Mouse (Mus musculus) testis, adult 2 months (tissue): ENCODE data around the gene Myo1g.

Experiments used
- CTCF ChIP-seq: fragments of 200-500 bp; IDR thresholded peaks from 2 replicates; pipeline ENCODE4 v1.5.1; 2012; ENCODE audit warnings: low read depth, mild to moderate bottlenecking, inconsistent platforms, low read length, moderate library complexity; ENCODE audit not compliant: control insufficient read depth, insufficient read depth, insufficient replicate concordance
- POLR2A ChIP-seq: fragments of 200-500 bp; IDR thresholded peaks from 2 replicates; pipeline ENCODE4 v1.6.1; 2012; ENCODE audit warnings: low read depth, mild to moderate bottlenecking, inconsistent platforms, low read length, moderate library complexity; ENCODE audit not compliant: control insufficient read depth

DNA sequence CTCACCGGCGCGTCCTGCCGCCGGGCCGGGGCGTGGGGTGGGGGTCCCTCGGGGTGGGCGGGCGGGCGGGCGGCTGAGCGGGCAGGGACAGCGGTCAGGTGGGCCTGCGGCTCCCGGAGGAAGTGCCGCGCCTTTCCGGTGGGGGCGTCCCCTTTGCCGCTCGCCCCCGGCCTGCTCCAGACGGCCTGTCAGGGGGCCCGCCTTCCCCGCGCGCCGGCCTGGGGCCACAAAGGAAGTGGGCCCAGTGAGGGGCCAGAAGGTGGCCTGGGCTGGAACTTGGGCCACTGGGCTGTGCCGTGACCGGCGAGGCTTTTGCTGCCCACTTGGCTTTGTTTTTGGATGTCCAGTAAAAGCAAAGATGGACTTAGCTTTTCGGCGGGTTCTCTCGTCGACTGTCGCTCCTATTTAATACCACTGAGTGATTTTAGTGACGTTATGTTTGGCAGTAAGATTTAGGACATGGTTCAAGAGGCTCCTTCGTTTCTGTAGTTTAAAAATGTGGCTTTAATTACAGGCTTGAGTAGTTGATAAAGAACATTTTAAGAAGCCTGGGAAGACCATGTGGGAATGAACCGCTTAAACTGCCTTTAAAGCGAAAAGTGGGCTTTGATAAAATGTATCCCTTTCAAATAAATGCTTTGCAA, 26.4 kb upstream of the Myo1g start:
- TF ChIP-seq POLR2A: no peak
- TF ChIP-seq CTCF: no peak
